Comparison of ENCODE assay signal across 13 mouse cellular contexts in the genomic region with DNA sequence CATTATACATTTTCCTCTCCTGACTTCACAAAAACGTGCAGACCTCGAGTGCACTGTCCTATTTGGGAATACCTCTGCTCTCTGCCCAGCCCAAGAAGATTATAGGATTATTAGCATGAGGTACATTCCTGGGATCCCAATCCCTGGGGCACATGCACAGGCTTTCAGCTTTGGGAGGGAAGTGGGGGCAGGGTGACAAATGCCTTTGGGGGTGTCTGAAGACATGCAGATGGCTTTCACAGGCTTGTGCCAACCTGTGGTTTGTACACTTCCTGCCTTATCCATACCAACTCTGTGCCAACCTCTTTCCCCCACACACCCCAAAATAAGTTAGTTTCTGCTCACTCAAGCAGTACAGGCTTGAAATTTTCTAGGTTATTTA.
A peak's percentile ranks its signal among the peaks of the same experiment; 100 is the strongest.
DNase-seq lines count a peak whose midpoint lies in the region; ATAC-seq and TF ChIP-seq lines count a peak whose summit lies in the region.
"Had no signal": no experiment of that assay in that cellular context is flagged by ENCODE, and none has a peak within 500 bp of the region (broad histone marks: within the 10 kb centered on the region; RNA-seq: fewer than 3 reads in every experiment).

No protein-coding gene starts in this region.

- no peaks in the 10 kb centered on the region for H3K27me3 ChIP-seq in C2C12 (ENCODE audit: control insufficient read depth, insufficient read depth, insufficient read length)
- H3K27me3 ChIP-seq in liver, postnatal 0 days (ENCODE audit: insufficient read depth, low read length): no peaks in the 10 kb centered on the region
- H3K27me3 ChIP-seq: hindbrain, embryonic 13.5 days; liver, embryonic 13.5 days had no signal

- no peaks in the 10 kb centered on the region for H3K9me3 ChIP-seq in liver, postnatal 0 days (ENCODE audit: low read length)
- H3K9me3 ChIP-seq: hindbrain, embryonic 13.5 days; liver, embryonic 13.5 days; midbrain, embryonic 10.5 days had no signal

- H3K27ac ChIP-seq in liver, postnatal 0 days (ENCODE audit: low read depth): no peak overlapping the region
- H3K27ac ChIP-seq: hindbrain, embryonic 13.5 days; liver, embryonic 13.5 days; midbrain, embryonic 10.5 days had no signal

- H3K79me3 ChIP-seq in C2C12 (ENCODE audit: low read depth): no peaks in the 10 kb centered on the region

- H3K4me2 ChIP-seq in liver, postnatal 0 days (ENCODE audit: low read depth, low read length): no peak overlapping the region
- H3K4me2 ChIP-seq: hindbrain, embryonic 13.5 days; liver, embryonic 13.5 days had no signal

- DNase-seq in 3134 (ENCODE audit: extremely low read depth, insufficient read length, low spot score): peak; percentile 70
- peak; percentile 69 for DNase-seq in fat pad, adult 2 months (ENCODE audit: extremely low read depth, low read depth, low spot score)
- peak; percentile 14 for DNase-seq in naive thymus-derived CD4-positive, alpha-beta T cell, adult 2 months (ENCODE audit: low read depth)
- DNase-seq in liver, postnatal 0 days: no peak
- no peak for DNase-seq in cerebellum, postnatal 14 days
- no peak for DNase-seq in right cerebral cortex, postnatal 36 days (ENCODE audit: low spot score in 2 of 2)
- DNase-seq: cerebellum, adult 8-10 months; kidney, adult 2 months; liver, embryonic 13.5 days; lung, postnatal 10 days had no signal

- no peak overlapping the region for H3K4me3 ChIP-seq in C2C12 (ENCODE audit: insufficient read depth, poor library complexity, severe bottlenecking)
- H3K4me3 ChIP-seq in liver, postnatal 0 days (ENCODE audit: low read depth, low read length): no peak overlapping the region
- H3K4me3 ChIP-seq: hindbrain, embryonic 13.5 days; liver, embryonic 13.5 days; midbrain, embryonic 10.5 days had no signal

- H3K9ac ChIP-seq in liver, postnatal 0 days (replicated peaks): no peak overlapping the region
- H3K9ac ChIP-seq: hindbrain, embryonic 13.5 days; liver, embryonic 13.5 days had no signal

- WGBS in liver, postnatal 0 days (ENCODE audit: insufficient replicate concordance): 80% methylated on average over 2 of the region's 2 CpGs

- H3K36me3 ChIP-seq in C2C12 (ENCODE audit: control insufficient read depth, insufficient read depth): no peaks in the 10 kb centered on the region
- no peaks in the 10 kb centered on the region for H3K36me3 ChIP-seq in liver, postnatal 0 days (replicated peaks; ENCODE audit: insufficient read depth, low read length)
- H3K36me3 ChIP-seq: hindbrain, embryonic 13.5 days; liver, embryonic 13.5 days; midbrain, embryonic 10.5 days had no signal

- no peaks in the 10 kb centered on the region for H3K79me2 ChIP-seq in C2C12 (ENCODE audit: control insufficient read depth, insufficient read depth)

- no peak for ATAC-seq in liver, postnatal 0 days

- no peak for TF ChIP-seq CTCF in C2C12 (IDR thresholded peaks at IDR 0.05; ENCODE audit: control insufficient read depth, insufficient read depth, insufficient read length)
- no peak for TF ChIP-seq CTCF in liver, postnatal 0 days (IDR thresholded peaks at IDR 0.05; ENCODE audit: low read depth)

- TF ChIP-seq EP300 in liver, postnatal 0 days (IDR thresholded peaks at IDR 0.05; ENCODE audit: low read depth): no peak

- H3K4me1 ChIP-seq in liver, postnatal 0 days (ENCODE audit: insufficient read depth): no peaks in the 10 kb centered on the region
- H3K4me1 ChIP-seq: hindbrain, embryonic 13.5 days; liver, embryonic 13.5 days had no signal

- H3ac ChIP-seq in C2C12 (ENCODE audit: control insufficient read depth, insufficient read length, low read depth): no peak overlapping the region

TF ChIP-seq in C2C12, 6 proteins besides CTCF, POLR2A, EP300 and RAD21:
- TF ChIP-seq CEBPB (IDR thresholded peaks at IDR 0.05; ENCODE audit: low read depth) (no peak), MYOD1 (IDR thresholded peaks at IDR 0.05; ENCODE audit: control insufficient read depth, insufficient read length, low read depth) (peak; percentile 32), USF1 (IDR thresholded peaks at IDR 0.05; ENCODE audit: low read depth) (peak; percentile 16), MYOG (IDR thresholded peaks at IDR 0.05; ENCODE audit: control insufficient read depth, extremely low read depth, insufficient read length) (no peak), FOSL1 (IDR thresholded peaks at IDR 0.05; ENCODE audit: insufficient read depth, low read length, poor library complexity, severe bottlenecking) (no peak), MAX (IDR thresholded peaks at IDR 0.05) (peak; percentile 95)

Comparison
In these comparisons a context has a peak if more than half of its experiments do, and no peak if none do; other contexts are left out.
1. DNase-seq: peak in 3134 (single experiment), fat pad, adult 2 months (single experiment) and naive thymus-derived CD4-positive, alpha-beta T cell, adult 2 months (single experiment); none in liver, postnatal 0 days (single experiment), cerebellum, postnatal 14 days (0 of 2) and right cerebral cortex, postnatal 36 days (0 of 2).